ENCODE assay signal across 8 mouse cellular contexts in genomic region chr19:6061021-6061533, GRCm38 (mm10). TPM values are rescaled to one million over a fixed set of nuclear protein-coding genes. Genes with fewer than 3 reads are reported as not detected.
DNase-seq lines count a peak whose midpoint lies in the region; ATAC-seq and TF ChIP-seq lines count a peak whose summit lies in the region.

TSS of gene Znhit2 (plus strand) at chr19:6061192.

- peak; percentile 95 for DNase-seq in c-Kit-positive CD71-positive TER-119-positive erythroid progenitor cells, embryonic 14.5 days (ENCODE audit: low spot score)
- DNase-seq in heart, postnatal 10 days, result peak; percentile 96 to 97
- DNase-seq in large intestine, adult 2 months (ENCODE audit: low read depth, low spot score), result peak; percentile 82
- peak; percentile 94 for DNase-seq in liver, postnatal 0 days
- peak; percentile 92 to 94 for DNase-seq in thymus, adult 18-20 months

- no peak for TF ChIP-seq EP300 in ES-Bruce4 (IDR thresholded peaks at IDR 0.05; ENCODE audit: insufficient read depth, low read depth, low read length)
- TF ChIP-seq EP300 in liver, postnatal 0 days (IDR thresholded peaks at IDR 0.05; ENCODE audit: low read depth), result no peak

- WGBS in forebrain, embryonic 13.5 days, result 1% methylated on average over 58 of the region's 58 CpGs
- WGBS in large intestine, adult 2 months, result under 1% methylated on average over 58 of the region's 58 CpGs
- WGBS in liver, postnatal 0 days (ENCODE audit: insufficient replicate concordance), result 0% methylated on average over 55 of the region's 58 CpGs
- WGBS in neural tube, embryonic 14.5 days, result under 1% methylated on average over 58 of the region's 58 CpGs

- no peak for TF ChIP-seq CTCF in ES-Bruce4 (IDR thresholded peaks at IDR 0.05; ENCODE audit: low read depth, low read length)
- TF ChIP-seq CTCF in liver, postnatal 0 days (IDR thresholded peaks at IDR 0.05; ENCODE audit: low read depth), result peak; percentile 17; the same call in 1 of the 2 replicates

- H3K4me1 ChIP-seq in ES-Bruce4 (ENCODE audit: control insufficient read depth, insufficient read depth, low read length), result no peaks in the 10 kb centered on the region
- H3K4me1 ChIP-seq in forebrain, embryonic 13.5 days, result peaks cover 51% of the 10 kb centered on the region
- H3K4me1 ChIP-seq in liver, postnatal 0 days (ENCODE audit: insufficient read depth), result peaks cover 43% of the 10 kb centered on the region
- peaks cover 28% of the 10 kb centered on the region for H3K4me1 ChIP-seq in neural tube, embryonic 14.5 days (ENCODE audit: control insufficient read depth, insufficient read depth, low read length)

- H3K9ac ChIP-seq in ES-Bruce4 (ENCODE audit: low read depth, poor library complexity, severe bottlenecking), result peak within 1 kb of the TSS; percentile 90
- H3K9ac ChIP-seq in forebrain, embryonic 13.5 days, result peak within 1 kb of the TSS; percentile 99
- H3K9ac ChIP-seq in liver, postnatal 0 days (replicated peaks), result peak within 1 kb of the TSS; percentile 97
- peak within 1 kb of the TSS; percentile 87 for H3K9ac ChIP-seq in neural tube, embryonic 14.5 days (replicated peaks; ENCODE audit: low read depth, low read length)

- H3K4me3 ChIP-seq in ES-Bruce4 (ENCODE audit: low read depth, low read length), result peak within 1 kb of the TSS; percentile 97
- peak within 1 kb of the TSS; percentile 89 for H3K4me3 ChIP-seq in forebrain, embryonic 13.5 days
- peak within 1 kb of the TSS; percentile 89 for H3K4me3 ChIP-seq in liver, postnatal 0 days (ENCODE audit: low read depth, low read length)
- H3K4me3 ChIP-seq in neural tube, embryonic 14.5 days (ENCODE audit: low read depth, low read length), result peak within 1 kb of the TSS; percentile 84

- no peaks in the 10 kb centered on the region for H3K9me3 ChIP-seq in ES-Bruce4 (replicated peaks; ENCODE audit: control insufficient read depth, insufficient read depth, low read length, poor library complexity, severe bottlenecking)
- H3K9me3 ChIP-seq in forebrain, embryonic 13.5 days (replicated peaks), result no peaks in the 10 kb centered on the region
- no peaks in the 10 kb centered on the region for H3K9me3 ChIP-seq in liver, postnatal 0 days (ENCODE audit: low read length)
- H3K9me3 ChIP-seq in neural tube, embryonic 14.5 days (ENCODE audit: control insufficient read depth, low read length), result no peaks in the 10 kb centered on the region

- TF ChIP-seq POLR2A in ES-Bruce4 (IDR thresholded peaks at IDR 0.05; ENCODE audit: insufficient read depth, low read length), result no peak

- peak within 1 kb of the TSS; percentile 100 for H3K4me2 ChIP-seq in forebrain, embryonic 13.5 days
- peak within 1 kb of the TSS; percentile 94 for H3K4me2 ChIP-seq in liver, postnatal 0 days (ENCODE audit: low read depth, low read length)
- H3K4me2 ChIP-seq in neural tube, embryonic 14.5 days (ENCODE audit: low read depth, low read length), result peak within 1 kb of the TSS; percentile 100

- peak within 1 kb of the TSS; percentile 85 for H3K27ac ChIP-seq in ES-Bruce4 (ENCODE audit: insufficient read depth, low read length)
- peak within 1 kb of the TSS; percentile 97 for H3K27ac ChIP-seq in forebrain, embryonic 13.5 days
- peak within 1 kb of the TSS; percentile 98 for H3K27ac ChIP-seq in liver, postnatal 0 days (ENCODE audit: low read depth)
- H3K27ac ChIP-seq in neural tube, embryonic 14.5 days (ENCODE audit: low read depth, low read length), result peak within 1 kb of the TSS; percentile 85

- no peaks in the 10 kb centered on the region for H3K27me3 ChIP-seq in ES-Bruce4 (ENCODE audit: control insufficient read depth, insufficient read depth, low read length, poor library complexity, severe bottlenecking)
- H3K27me3 ChIP-seq in forebrain, embryonic 13.5 days, result no peaks in the 10 kb centered on the region
- H3K27me3 ChIP-seq in liver, postnatal 0 days (ENCODE audit: insufficient read depth, low read length), result no peaks in the 10 kb centered on the region
- H3K27me3 ChIP-seq in neural tube, embryonic 14.5 days (ENCODE audit: control insufficient read depth, insufficient read depth, low read length), result no peaks in the 10 kb centered on the region

- peak; percentile 63 for ATAC-seq in forebrain, embryonic 13.5 days
- peak; percentile 65 for ATAC-seq in liver, postnatal 0 days
- peak; percentile 70 for ATAC-seq in neural tube, embryonic 14.5 days (ENCODE audit: low read depth)

- intact Hi-C loops in heart, postnatal 10 days (cut with DNase I), result loop anchor here (2.0 kb wide), 1 partner anchor 16 kb away; the partner anchor contains the start of gene Vps51

- H3K36me3 ChIP-seq in ES-Bruce4 (ENCODE audit: control insufficient read depth, insufficient read depth, low read length, poor library complexity, severe bottlenecking), result peaks cover 15% of the 10 kb centered on the region
- peaks cover 18% of the 10 kb centered on the region for H3K36me3 ChIP-seq in forebrain, embryonic 13.5 days (ENCODE audit: poor library complexity, severe bottlenecking)
- peaks cover 13% of the 10 kb centered on the region; the same call in 1 of the 2 replicates for H3K36me3 ChIP-seq in liver, postnatal 0 days (replicated peaks; ENCODE audit: insufficient read depth, low read length)
- no peaks in the 10 kb centered on the region; the same call in 1 of the 2 replicates for H3K36me3 ChIP-seq in neural tube, embryonic 14.5 days (ENCODE audit: control insufficient read depth, insufficient read depth, low read length)

RNA-seq across cellular contexts. Expression of gene Znhit2, which starts in this region (rescaled TPM):
- 6.5 and 8.9 TPM in 2 replicates for polyA plus RNA-seq in ES-Bruce4 (2011; ENCODE audit: insufficient read depth, insufficient read length, low read depth, missing spikeins)
- 31.1 and 33.7 TPM in 2 replicates for polyA plus RNA-seq in forebrain, embryonic 13.5 days (2015; fragmentation: Nextera tagmentation; extraction: Ambion mirVana)
- 10 to 100 TPM; 13.6 to 13.9 TPM for total RNA-seq in heart, postnatal 10 days (2021)
- polyA plus RNA-seq in large intestine, adult 2 months (2012; rRNA removed), result 34.9 and 42.3 TPM in 2 replicates
- 30.2 and 35.8 TPM in 2 replicates for polyA plus RNA-seq in liver, postnatal 0 days (2015; fragmentation: Nextera tagmentation; extraction: Ambion mirVana)
- 34.3 and 34.8 TPM in 2 replicates for polyA plus RNA-seq in neural tube, embryonic 14.5 days (2014; fragmentation: Nextera tagmentation; extraction: Ambion mirVana)

Comparison
In these comparisons a context has a peak if more than half of its experiments do, and no peak if none do; other contexts are left out.
1. Peak in every context shown above with its lines: DNase-seq, ATAC-seq, H3K4me3 ChIP-seq and H3K27ac ChIP-seq.